Mouse (Mus musculus) heart, embryonic 13.5 days (tissue): ENCODE measurements around the gene Atp2a2. TPM values are rescaled to one million over a fixed set of nuclear protein-coding genes. Genes with fewer than 3 reads are reported as not detected.

ENCODE experiments used
- ATAC-seq: fragments of 200-750 bp; cut with Nextera tagmentation; 2 replicates; pipeline ENCODE4 v1.8.0; 2017; ENCODE audit warnings: moderate TSS enrichment; ENCODE audit not compliant: insufficient number of reproducible peaks, low FRiP score, low TSS enrichment; ENCODE audit errors: extremely low read depth
- H3K27ac ChIP-seq: fragments of 300-500 bp; sonication (generic); replicated peaks from 2 replicates; pipeline ENCODE4 v1.5.1; 2015; ENCODE audit warnings: moderate library complexity, mild to moderate bottlenecking, inconsistent platforms
- H3K27me3 ChIP-seq: fragments of 300-500 bp; sonication (generic); replicated peaks from 2 replicates; pipeline ENCODE4 v1.6.1; 2015; ENCODE audit warnings: mild to moderate bottlenecking, inconsistent platforms
- H3K36me3 ChIP-seq: fragments of 300-500 bp; sonication (generic); 2 replicates; pipeline ENCODE4 v1.6.1; 2015; ENCODE audit warnings: mild to moderate bottlenecking, inconsistent platforms
- H3K4me1 ChIP-seq: fragments of 300-500 bp; sonication (generic); 2 replicates; pipeline ENCODE4 v1.6.1; 2015; ENCODE audit warnings: inconsistent platforms
- H3K4me2 ChIP-seq: fragments of 300-500 bp; sonication (generic); 2 replicates; pipeline ENCODE4 v1.6.1; 2015; ENCODE audit warnings: inconsistent platforms, mild to moderate bottlenecking, moderate library complexity
- H3K4me3 ChIP-seq: fragments of 300-500 bp; sonication (generic); 2 replicates; pipeline ENCODE4 v1.5.1; 2015; ENCODE audit warnings: moderate library complexity, mild to moderate bottlenecking, inconsistent platforms
- H3K9ac ChIP-seq: fragments of 300-500 bp; sonication (generic); 2 replicates; pipeline ENCODE4 v1.6.1; 2015; ENCODE audit warnings: inconsistent platforms, mild to moderate bottlenecking, moderate library complexity
- H3K9me3 ChIP-seq: fragments of 300-500 bp; sonication (generic); 2 replicates; pipeline ENCODE4 v1.6.1; 2016; ENCODE audit warnings: inconsistent platforms
- WGBS: fragments of 180-500 bp; shearing (Covaris S2); methylation state at CpG from one replicate; pipeline ENCODE4 v1.1.7; 2015; ENCODE audit warnings: mixed read lengths; 5-methylcytosine and 5-hydroxymethylcytosine counted together
- polyA plus RNA-seq: library from polyadenylated mRNA; unstranded; fragments of >200 nt; fragmentation: Nextera tagmentation; extraction: Ambion mirVana; gene quantifications from 2 replicates; pipeline ENCODE4 v1.2.1, GENCODE M21; 2015

Gene Atp2a2
- polyA plus RNA-seq, 1 experiment from 2014 or later = 227 TPM

DNA sequence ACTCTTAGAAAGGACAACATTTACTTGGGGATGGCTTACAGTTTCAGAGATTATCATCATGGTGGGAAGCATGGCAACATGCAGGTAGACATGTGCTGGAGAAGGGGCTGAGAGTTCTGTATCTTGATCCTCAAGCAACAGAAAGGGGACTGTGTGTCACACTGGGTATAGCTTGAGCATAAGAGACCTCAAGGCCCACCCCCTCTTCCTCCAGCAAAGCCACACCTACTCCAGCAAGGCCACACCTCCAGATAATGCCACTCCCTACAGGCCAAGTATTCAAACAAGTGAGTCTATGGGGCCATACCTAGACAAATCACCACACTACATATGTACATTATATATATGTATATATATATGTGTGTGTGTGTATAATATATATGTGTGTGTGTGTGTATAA lies 5.4 kb upstream of the Atp2a2 start:
- H3K4me2 ChIP-seq = no peak overlapping the region
- H3K4me1 ChIP-seq = peaks cover 47% of the 10 kb centered on the region
- peaks cover 5% of the 10 kb centered on the region for H3K9me3 ChIP-seq
- ATAC-seq = no peak
- no peaks in the 10 kb centered on the region for H3K36me3 ChIP-seq
- H3K4me3 ChIP-seq = no peak overlapping the region
- no peak overlapping the region for H3K27ac ChIP-seq
- H3K9ac ChIP-seq = no peak overlapping the region
- no peaks in the 10 kb centered on the region for H3K27me3 ChIP-seq

- Histone ChIP-seq H3K4me2 (no peak overlapping the region), H3K9ac (no peak overlapping the region), H3K36me3 (no peaks in the 10 kb centered on the region), H3K4me3 (no peak overlapping the region), H3K9me3 (peaks cover 5% of the 10 kb centered on the region), H3K27me3 (no peaks in the 10 kb centered on the region), H3K27ac (no peak overlapping the region), H3K4me1 (peaks cover 39% of the 10 kb centered on the region)
- WGBS = 79% methylated on average over 3 of the region's 3 CpGs
- ATAC-seq = no peak
These were observed 4.4 kb upstream of the Atp2a2 start for GRCm38 (mm10) chr5:122506462-122506861.

- Histone ChIP-seq H3K27me3 (no peaks in the 10 kb centered on the region), H3K27ac (no peak overlapping the region), H3K4me3 (no peak overlapping the region), H3K9me3 (peaks cover 5% of the 10 kb centered on the region), H3K4me1 (peaks cover 30% of the 10 kb centered on the region), H3K36me3 (no peaks in the 10 kb centered on the region), H3K9ac (no peak overlapping the region), H3K4me2 (no peak overlapping the region)
- 78% methylated on average over 5 of the region's 5 CpGs for WGBS
- ATAC-seq = no peak
These were observed 3.5 kb upstream of the Atp2a2 start for GRCm38 (mm10) chr5:122505554-122505953.

GRCm38 (mm10) chr5:122503760-122504119 lies 1.7 kb upstream of the Atp2a2 start:
- Histone ChIP-seq H3K36me3 (peaks cover 9% of the 10 kb centered on the region), H3K4me3 (no peak overlapping the region), H3K4me2 (no peak overlapping the region), H3K9me3 (peaks cover 5% of the 10 kb centered on the region), H3K9ac (peak overlapping the region; percentile 100), H3K27me3 (no peaks in the 10 kb centered on the region), H3K27ac (peak overlapping the region; percentile 100), H3K4me1 (peaks cover 27% of the 10 kb centered on the region)
- WGBS = 36% methylated on average over 4 of the region's 4 CpGs
- no peak for ATAC-seq

GRCm38 (mm10) chr5:122503015-122503759 lies 1.2 kb upstream of the Atp2a2 start:
- peaks cover 5% of the 10 kb centered on the region for H3K9me3 ChIP-seq
- 39% methylated on average over 15 of the region's 15 CpGs for WGBS
- ATAC-seq = no peak
- H3K9ac ChIP-seq = peak overlapping the region; percentile 100
- peaks cover 12% of the 10 kb centered on the region for H3K36me3 ChIP-seq
- H3K4me1 ChIP-seq = peaks cover 31% of the 10 kb centered on the region
- peak overlapping the region; percentile 100 for H3K27ac ChIP-seq
- H3K4me3 ChIP-seq = peak overlapping the region; percentile 99
- H3K27me3 ChIP-seq = no peaks in the 10 kb centered on the region
- peak overlapping the region; percentile 88 for H3K4me2 ChIP-seq

- peaks cover 1% of the 10 kb centered on the region for H3K9me3 ChIP-seq
- H3K36me3 ChIP-seq = peaks cover 27% of the 10 kb centered on the region
- H3K4me1 ChIP-seq = peaks cover 47% of the 10 kb centered on the region
- H3K9ac ChIP-seq = peak overlapping the region; percentile 100
- H3K4me3 ChIP-seq = peak overlapping the region; percentile 99
- H3K4me2 ChIP-seq = peak overlapping the region; percentile 88
- WGBS = under 1% methylated on average over 109 of the region's 113 CpGs
- H3K27ac ChIP-seq = peak overlapping the region; percentile 100
- H3K27me3 ChIP-seq = no peaks in the 10 kb centered on the region
- peak; percentile 11; the same call in 1 of the 2 replicates for ATAC-seq
These were observed 636 bp downstream of the Atp2a2 start for GRCm38 (mm10) chr5:122501101-122502076.

- H3K36me3 ChIP-seq = peaks cover 36% of the 10 kb centered on the region
- H3K4me1 ChIP-seq = peaks cover 55% of the 10 kb centered on the region
- peak overlapping the region; percentile 100 for H3K9ac ChIP-seq
- WGBS = 17% methylated on average over 5 of the region's 5 CpGs
- H3K27me3 ChIP-seq = no peaks in the 10 kb centered on the region
- H3K9me3 ChIP-seq = no peaks in the 10 kb centered on the region
- no peak for ATAC-seq
- H3K27ac ChIP-seq = peak overlapping the region; percentile 100
- H3K4me3 ChIP-seq = peak overlapping the region; percentile 99
- H3K4me2 ChIP-seq = peak overlapping the region; percentile 88
These were observed 1.5 kb downstream of the Atp2a2 start for GRCm38 (mm10) chr5:122500563-122500962.

DNA sequence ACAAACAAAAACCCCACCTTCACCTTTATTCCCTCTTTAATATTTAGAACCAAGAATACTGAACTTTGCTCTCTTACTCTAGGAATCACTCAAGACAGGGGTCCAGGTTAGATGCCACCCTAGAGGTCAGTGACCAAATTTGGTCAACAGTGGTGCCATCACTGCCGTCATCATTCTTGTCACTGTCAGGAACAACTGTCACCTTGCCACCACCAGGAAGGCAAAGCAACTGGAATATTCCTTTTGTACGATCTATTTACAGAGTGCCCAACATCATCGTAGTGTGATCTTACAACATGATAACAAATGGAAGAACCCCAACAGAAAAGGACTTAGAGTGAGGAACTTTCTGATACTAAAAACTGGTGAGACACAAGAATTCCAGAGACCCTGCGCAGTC lies 1.9 kb downstream of the Atp2a2 start:
- ATAC-seq = no peak
- Histone ChIP-seq H3K4me2 (peak overlapping the region; percentile 88), H3K9me3 (no peaks in the 10 kb centered on the region), H3K27me3 (no peaks in the 10 kb centered on the region), H3K9ac (peak overlapping the region; percentile 100), H3K36me3 (peaks cover 40% of the 10 kb centered on the region), H3K4me3 (peak overlapping the region; percentile 99), H3K27ac (peak overlapping the region; percentile 100), H3K4me1 (peaks cover 60% of the 10 kb centered on the region)
- 15% methylated on average over 4 of the region's 4 CpGs for WGBS

- peak overlapping the region; percentile 99 for H3K4me3 ChIP-seq
- peaks cover 65% of the 10 kb centered on the region for H3K4me1 ChIP-seq
- 51% methylated on average over 2 of the region's 2 CpGs for WGBS
- peak overlapping the region; percentile 85 for H3K9ac ChIP-seq
- H3K36me3 ChIP-seq = peaks cover 60% of the 10 kb centered on the region
- H3K27ac ChIP-seq = peak overlapping the region; percentile 72
- no peaks in the 10 kb centered on the region for H3K27me3 ChIP-seq
- no peaks in the 10 kb centered on the region for H3K9me3 ChIP-seq
- ATAC-seq = no peak
- peak overlapping the region; percentile 88 for H3K4me2 ChIP-seq
These were observed 4.0 kb downstream of the Atp2a2 start for GRCm38 (mm10) chr5:122498046-122498445.

DNA sequence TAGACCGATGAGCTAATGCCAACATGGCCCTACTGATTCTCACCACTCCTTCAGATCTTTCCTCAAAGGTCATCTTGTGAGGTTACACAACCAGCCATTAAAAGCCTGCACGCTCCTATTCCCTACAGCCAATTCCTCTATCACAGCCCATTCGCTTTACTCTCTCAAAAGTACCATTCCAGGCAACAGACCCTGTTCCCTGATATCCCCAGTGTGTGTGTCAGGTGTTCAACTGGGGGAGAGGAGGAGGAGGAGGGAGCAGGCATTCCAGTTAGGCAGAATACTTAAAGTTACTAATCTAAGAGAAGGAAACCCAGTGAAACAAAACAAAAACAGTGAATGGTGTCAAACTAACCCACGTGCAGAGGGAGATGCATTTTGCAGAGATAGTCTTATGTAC lies 5.0 kb downstream of the Atp2a2 start:
- Histone ChIP-seq H3K27me3 (no peaks in the 10 kb centered on the region), H3K4me3 (peak overlapping the region; percentile 99), H3K9ac (peak overlapping the region; percentile 76), H3K4me1 (peaks cover 63% of the 10 kb centered on the region), H3K4me2 (peak overlapping the region; percentile 88), H3K36me3 (peaks cover 70% of the 10 kb centered on the region), H3K27ac (peak overlapping the region; percentile 55), H3K9me3 (no peaks in the 10 kb centered on the region)
- no peak for ATAC-seq
- WGBS = 49% methylated on average over 4 of the region's 4 CpGs

GRCm38 (mm10) chr5:122494449-122494848 lies 7.6 kb downstream of the Atp2a2 start:
- Histone ChIP-seq H3K4me2 (peak overlapping the region; percentile 88), H3K27ac (peak overlapping the region; percentile 58), H3K9me3 (no peaks in the 10 kb centered on the region), H3K9ac (peak overlapping the region; percentile 76), H3K4me1 (peaks cover 53% of the 10 kb centered on the region), H3K27me3 (no peaks in the 10 kb centered on the region), H3K4me3 (no peak overlapping the region), H3K36me3 (peaks cover 88% of the 10 kb centered on the region)
- WGBS = 40% methylated on average over 1 of the region's 1 CpGs
- ATAC-seq = no peak
